Mouse (Mus musculus): Measurements from ENCODE around the gene Btbd18.
"Not testable (repeated sequence)": the region's sequence is repeated elsewhere in the genome, so short reads cannot be mapped to it uniquely, and the experiment has no call there.

The Btbd18 gene

DNA sequence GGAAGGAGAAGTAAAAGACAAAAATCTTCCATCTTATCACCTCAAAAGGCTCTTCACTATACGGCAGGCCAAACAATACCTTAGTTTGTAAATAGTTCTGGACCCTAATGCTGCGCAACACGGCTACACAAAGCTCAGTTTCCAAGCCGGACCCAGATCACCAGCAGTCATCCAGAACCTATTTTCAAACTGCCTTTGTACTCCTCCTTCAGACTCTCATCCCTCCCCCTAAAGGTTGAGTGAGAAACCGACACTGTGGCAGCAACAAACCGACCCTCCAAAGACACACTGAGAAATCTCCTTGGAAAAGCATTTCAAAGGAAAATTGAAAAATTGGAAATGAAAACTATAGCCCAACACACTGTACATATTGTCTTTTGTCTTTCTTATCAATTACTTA is 10.5 kb upstream of the Btbd18 start:
- DNase-seq = no peak

DNA sequence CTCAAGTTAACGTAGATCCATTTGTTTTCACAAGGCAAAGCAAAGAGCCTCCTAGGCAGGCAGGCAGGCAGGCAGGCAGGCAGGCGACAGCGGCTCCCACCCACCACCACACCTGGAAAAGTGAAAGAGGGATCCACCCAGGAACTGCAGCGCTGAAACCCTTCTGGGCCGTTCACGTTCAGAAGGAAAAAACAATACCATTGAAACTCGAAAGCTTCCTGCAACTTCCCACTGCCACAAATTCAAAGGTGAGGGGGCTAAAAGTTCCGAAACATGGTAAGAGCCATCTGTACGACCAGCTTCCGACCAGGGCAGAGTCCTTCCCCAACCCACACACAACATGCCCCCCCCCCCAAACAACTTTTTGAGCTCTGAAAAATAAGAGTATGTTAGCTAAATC is 9.2 kb upstream of the Btbd18 start:
- DNase-seq = peak; percentile 47

DNA sequence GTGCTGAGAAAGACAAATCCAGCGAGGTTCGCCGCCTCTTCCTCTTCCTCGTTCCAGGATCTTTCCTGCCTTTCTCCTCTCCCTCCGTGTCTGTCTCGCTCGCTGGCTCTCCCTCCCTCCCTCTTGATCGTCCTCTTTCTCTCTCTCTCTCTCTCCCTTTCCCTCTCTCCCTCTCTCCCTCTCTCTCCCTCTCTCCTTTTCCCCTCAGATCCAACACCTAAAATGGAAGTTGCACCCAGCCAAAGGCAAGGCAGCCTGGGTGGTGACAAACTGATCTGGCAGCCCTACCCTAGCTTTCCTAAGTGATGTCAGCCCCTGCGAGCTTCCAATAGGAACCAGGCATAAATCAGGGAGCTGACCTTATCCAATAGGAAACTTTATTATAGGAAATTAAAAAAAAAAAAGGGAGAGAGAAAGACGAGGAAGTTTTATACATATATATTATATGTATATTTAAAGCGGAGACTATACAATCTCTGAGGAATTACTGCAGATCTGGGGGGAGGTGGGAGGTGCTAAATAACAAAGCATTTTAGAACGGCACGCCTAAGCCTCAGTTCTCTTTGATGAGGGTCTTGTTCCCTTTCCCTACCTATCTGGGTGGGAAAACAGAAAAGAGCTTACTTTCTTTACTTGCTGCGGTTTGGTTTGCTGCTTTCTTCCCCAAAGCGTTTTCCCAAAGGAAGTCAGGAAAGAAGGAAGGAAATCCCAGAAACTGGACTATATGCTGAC is 8.2 kb upstream of the Btbd18 start, which contains the start of gene Ctnnd1:
TSS of gene Ctnnd1 (minus strand) at position 302 of the 732 bp plus-strand sequence.
- DNase-seq = peak; percentile 84

DNA sequence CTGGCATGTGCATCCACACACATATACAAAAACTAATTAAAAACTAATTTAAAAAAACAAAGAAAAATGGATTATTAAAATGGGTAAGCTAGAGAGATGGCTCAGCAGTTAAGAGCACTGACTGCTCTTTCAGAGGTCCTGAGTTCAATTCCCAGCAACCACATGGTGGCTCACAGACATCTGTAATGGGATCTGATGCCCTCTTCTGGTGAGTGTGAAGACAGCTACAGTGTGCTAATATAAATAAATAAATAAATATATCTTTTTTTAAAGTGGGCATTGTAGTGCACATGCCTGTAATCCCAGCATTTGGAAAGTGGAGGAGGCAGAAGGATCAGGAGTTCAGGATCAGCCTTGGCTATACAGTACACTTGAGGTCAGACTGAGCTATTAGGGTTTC is 5.5 kb upstream of the Btbd18 start:
- no peak for DNase-seq

DNA sequence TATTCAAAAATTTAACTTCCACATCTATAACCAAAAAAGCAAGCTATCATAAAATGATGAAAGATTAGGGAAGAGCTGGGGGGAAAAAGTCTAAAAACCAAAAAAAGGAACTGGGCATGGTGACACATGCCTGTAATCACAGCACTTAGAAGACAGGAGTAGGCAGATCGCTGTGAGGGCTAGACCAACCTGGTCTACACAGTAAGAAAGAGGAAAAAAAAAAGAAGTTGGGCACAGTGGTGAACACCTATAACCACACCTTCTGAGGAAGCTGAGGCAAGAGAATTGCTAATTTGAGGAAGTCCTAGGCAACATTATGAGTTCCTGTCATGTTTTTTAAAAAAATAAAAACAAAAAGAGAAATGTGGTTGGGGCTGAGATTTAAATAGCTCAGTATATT is 3.0 kb upstream of the Btbd18 start:
- DNase-seq = no peak

DNA sequence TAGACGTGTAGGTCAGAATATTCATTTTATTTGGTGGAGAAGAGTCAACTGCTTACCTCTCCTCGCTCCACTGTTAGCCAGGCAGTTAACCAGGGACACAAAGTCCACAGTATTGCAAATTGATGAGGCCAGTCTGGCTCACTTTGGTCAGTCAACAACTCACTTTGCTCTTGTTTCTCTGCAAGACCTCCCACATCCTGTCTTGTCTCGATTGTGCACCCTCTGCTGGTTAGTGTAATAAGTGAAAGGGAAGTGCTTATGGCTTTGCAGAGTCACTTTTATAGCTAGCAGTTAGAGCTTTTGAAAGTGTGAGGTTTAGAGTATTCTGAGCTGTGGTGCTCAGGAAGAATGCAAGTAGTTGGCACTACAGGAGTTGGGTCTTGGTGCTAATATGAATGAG is 1.4 kb downstream of the Btbd18 start:
- DNase-seq = peak; percentile 50

DNA sequence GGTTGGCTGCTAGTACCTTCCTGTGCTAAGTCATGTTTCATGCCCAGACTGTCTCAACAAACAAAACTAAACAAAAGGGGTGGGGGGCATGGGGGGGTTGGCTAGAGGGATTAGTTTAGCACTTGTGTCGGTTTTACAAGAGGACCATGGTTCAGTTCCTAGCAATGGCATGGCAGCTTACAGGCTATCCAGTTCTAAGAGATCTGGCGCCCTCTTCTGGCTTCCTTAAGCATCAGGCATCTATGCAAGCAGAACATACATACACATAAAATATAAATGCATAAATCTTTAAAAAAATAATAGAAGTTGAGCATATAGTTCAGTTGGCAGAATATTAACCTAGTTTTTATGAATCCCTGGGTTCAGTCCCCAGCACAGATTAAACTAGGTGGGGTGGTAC is 4.0 kb downstream of the Btbd18 start:
- peak; percentile 59 for DNase-seq

DNA sequence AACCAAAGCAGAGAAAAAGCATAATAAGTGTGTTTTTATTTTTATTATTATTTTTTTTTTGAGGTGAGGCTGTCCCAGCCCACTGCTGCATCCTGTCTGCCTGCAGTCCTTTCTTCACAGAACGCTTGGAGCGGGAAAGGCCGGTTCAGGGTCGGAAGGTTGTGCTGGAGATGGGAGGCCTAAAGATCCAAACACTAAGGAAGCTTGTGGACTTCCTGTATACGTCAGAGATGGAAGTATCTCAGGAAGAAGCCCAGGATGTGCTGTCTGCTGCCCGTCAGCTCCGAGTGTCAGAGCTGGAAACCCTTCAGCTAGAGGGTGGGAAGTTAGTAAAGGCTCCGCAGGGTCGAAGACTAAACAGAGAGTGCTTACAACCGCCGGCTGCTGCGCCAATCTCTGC is 7.2 kb downstream of the Btbd18 start:
- no peak for DNase-seq

DNA sequence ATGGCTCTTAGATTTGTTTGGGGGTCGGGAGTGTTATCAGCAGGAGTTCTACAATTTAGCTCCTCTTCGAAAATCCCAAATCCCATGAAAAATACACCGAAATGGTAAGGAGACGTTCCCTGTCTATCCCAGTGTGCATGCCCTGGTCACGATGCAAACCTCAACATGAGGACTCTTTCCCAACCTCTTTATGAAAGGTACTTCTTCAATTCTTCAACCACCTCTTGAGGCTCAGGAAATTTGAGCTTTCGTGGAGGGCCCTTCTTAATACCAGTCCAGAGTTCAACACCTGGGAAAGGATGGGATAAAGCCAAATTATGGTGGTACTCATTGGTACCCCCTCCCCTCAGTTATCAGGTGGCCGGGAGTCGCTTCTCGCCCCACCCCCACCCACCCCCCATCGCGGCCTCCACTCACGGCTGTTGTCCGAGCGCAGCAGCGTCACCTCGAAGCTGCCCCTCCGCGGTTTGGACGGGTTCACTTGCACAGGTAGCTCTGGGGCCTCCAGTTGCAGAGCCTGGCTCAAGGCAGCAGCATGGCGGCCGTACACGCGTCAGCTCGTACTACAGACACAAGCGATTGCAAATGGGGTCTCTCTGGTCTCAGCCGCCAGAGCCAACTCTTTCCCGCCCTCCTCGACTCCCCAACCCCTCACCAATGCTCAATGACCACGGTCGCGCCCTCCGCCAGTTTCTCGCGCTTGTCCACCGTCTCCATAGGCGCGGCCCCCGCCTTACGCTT is 11.1 kb downstream of the Btbd18 start:
- no peak for DNase-seq

DNA sequence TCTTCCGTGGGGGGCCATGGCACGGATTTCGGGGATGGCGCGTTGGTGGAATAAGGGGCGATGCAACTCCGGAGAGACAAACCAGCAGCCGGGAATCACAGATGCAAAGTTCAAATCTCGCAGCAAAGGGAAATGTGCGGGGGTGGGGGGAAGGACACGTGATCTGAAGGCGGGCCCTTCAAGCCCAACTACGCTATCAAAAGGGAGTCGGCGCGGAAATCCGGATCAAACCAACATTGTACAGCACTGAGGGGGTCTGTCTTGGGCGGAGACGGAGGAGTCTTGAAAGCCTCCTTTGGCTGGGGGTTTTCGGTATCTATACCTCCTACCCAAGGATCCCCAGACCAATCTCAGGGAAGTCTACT is 11.7 kb downstream of the Btbd18 start, which contains the start of gene Selenoh:
TSS of gene Selenoh (minus strand) at position 202 of the 365 bp plus-strand sequence.
- peak; percentile 74 for DNase-seq

DNA sequence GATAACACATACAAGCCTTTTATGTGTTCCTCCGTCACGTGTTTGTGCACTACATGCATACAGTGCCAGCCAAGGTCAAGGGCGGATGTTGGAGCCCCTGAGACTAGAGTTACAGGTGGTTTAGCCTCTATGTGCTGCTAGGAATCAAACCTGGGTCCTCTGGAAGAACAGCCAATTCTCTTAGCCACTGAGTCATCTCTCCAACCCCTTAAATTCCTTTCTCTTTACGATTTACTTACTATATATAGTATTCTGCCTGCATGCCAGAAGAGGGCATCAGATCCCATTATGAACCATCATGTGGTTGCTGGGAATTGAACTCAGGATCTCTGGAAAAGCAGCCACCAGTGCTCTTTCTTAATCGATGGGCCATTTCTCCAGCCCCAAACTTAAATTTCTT is 12.7 kb downstream of the Btbd18 start:
- DNase-seq = not testable (repeated sequence)

DNA sequence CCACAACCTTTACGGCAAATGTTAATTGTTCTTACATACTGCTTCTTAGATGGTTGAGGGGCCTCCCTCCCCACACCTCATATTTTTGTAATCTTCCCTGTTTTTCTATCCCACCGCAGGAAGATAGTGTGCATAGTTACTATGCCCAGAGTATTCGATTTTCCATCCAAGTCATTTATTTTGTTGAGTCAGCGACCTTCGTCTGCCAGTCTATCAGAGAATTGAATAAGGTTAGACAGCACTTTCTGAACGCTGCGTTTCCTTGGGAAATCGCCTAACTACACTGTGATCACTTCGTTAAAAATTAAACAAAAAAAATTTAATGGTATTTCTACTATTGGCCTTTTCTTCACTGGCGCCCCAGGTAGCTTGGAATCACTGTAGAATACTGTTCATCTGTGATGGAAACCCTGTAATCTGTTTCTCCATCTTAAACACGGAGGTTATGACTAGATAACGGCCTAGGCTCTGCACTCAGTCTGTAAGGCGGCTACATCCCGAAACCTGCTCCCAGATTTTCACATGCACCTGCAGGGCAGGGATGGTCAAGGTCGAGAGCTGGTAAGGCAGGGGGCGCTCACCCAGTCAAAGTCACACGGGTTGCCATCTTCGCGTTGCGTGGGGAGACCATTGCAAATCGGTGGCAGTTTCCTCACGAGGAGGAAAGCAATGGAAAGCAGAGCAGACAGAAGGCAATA is 18.5 kb downstream of the Btbd18 start:
- DNase-seq = no peak

DNA sequence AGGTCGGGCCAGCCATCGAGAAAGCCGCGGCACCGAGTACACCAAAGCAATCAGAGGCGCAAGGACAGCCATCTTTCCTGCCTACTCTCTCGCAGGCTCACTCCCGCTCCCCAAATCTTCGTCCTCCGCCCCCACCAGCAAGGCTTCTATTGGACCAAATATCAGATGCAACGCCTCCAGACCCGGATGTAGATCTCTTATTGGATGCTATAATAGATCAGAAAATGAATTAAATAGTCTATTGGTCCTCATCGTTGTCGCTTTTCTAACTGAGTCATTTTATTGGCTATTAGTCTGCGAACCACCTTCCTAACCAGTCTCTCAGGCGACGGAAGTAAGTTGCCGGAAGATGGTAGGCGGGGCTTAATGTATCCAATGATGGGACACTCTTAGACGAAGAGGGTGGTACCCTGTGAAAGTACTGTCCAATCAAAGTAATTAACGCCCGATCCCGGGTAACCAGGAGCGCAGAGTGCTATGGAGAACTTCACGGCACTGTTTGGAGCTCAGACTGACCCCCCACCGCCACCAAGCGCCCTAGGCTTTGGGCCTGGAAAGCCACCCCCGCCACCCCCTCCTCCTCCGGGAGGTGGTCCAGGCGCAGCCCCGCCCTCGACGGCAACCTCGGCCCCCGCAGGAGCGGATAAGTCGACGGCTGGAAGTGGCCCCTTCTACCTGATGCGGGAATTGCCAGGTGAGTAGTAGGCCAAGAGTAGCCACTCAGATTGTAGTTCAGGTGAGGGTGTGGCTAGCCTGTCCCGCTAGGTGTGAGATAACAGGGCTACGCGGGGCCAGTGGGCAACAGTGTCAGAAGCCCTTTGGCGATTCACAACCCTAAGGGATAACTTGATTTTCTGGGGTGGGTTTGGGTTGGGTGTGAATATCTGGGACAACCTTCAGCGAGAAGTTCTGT is 19.3 kb downstream of the Btbd18 start, which contains the start of the genes Gm28635 and Med19:
TSS of gene Gm28635 (minus strand) at position 74 of the 913 bp plus-strand sequence.
TSS of gene Med19 (plus strand) at position 435 of the 913 bp plus-strand sequence.
- peak; percentile 90 for DNase-seq

DNA sequence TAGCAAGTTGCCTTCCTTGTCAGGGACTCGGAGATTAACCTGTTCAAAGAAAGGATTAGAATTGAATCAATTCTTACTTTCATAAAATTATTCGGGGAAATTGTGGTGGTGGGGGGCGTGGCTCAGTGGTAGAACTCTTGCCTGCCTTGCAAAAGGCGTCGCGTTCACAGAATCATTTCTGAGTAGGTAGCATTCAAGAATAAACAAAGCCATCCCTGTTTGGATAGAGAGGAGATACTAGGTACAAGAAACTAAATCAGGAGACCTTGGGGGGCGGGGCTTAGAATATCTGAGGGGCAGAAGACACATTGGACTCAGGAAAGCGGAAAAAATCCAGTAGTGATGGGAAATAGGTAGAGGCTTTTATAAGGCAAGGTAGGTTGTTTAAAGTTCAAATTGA is 20.1 kb downstream of the Btbd18 start, which contains the start of gene Tmx2:
TSS of gene Tmx2 (minus strand) at position 125 of the 400 bp plus-strand sequence.
- DNase-seq = no peak

DNA sequence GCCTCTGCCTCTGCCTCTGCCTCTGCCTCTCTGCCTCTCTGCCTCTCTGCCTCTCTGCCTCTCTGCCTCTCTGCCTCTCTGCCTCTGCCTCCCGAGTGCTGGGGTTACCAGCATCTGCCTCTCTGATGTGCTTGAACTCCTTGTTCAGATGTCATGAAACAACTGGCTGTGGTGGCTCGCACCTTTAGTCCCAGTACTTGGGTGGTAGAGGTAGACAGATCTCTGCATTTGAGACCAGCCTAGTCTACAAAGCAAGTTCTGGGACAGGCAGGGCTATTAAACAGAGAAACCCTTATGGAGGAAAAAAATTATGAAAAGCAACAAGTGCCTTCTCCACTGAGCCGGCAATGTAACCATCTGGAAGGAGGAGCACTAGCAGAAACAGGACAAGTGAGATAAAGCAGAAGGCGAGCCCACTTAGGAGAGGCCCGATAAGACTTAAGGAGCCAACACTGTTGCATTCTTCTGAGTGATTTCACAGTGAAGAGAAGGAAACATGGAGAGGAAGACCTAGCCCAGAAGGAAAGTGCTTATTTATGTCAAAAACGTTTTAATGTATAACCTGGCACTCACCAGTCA is 23.8 kb downstream of the Btbd18 start:
- DNase-seq = no peak

DNA sequence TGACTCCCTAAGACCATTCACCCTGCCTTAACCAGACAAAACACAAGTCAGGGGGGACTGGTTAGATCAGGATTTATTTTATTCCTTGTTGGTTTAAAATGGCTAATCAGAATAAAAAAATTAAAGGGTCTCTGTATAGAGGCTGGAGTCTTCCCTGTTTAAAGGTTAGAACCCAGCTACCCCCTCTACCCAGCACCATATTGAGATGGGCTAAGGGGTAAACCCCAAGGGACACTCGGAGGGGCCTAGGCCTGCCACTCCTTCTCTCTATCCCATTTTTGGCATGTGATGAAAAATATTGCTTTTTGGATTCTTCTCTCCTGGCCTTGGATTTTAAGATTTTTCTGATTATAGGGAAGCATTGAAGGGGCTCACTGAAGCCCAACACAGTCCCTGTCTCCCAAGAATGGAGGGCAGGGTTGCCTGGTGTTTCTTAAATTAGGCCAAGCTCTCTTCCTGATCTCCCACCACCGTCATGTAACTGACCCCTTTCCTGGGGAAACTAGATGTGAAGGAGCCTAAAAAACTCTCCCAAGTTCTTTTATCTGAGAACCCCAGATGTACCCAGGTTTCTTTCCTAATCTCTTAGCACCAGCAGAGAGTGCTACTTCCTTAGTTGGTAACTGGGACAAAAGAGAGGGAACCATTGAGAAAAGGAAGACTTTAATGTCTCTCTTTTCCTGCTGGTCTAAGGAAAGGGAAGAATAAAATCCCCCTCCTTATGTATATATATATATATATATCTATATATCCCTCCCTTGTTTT is 29.4 kb downstream of the Btbd18 start:
- no peak for DNase-seq

DNA sequence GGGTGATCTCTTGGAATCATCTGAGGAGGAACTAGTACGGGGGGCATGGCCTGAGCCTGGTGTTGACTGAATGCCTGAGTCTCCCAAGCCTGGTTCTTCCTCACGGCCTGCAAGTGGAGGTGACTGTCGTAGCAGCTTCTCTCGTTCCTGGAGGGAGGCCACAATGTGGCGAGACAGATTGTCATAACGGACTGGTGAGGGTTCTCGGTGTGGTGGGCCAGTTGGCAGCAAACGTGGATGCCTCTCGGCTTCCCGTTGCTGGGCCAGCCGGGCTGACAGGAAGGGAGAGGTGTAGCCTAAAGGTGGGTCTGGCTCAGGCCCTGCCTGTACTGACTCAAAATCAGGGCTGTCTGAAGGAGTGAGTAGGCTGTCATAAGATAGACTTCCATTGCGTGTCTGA is 31.2 kb downstream of the Btbd18 start:
- DNase-seq = no peak

DNA sequence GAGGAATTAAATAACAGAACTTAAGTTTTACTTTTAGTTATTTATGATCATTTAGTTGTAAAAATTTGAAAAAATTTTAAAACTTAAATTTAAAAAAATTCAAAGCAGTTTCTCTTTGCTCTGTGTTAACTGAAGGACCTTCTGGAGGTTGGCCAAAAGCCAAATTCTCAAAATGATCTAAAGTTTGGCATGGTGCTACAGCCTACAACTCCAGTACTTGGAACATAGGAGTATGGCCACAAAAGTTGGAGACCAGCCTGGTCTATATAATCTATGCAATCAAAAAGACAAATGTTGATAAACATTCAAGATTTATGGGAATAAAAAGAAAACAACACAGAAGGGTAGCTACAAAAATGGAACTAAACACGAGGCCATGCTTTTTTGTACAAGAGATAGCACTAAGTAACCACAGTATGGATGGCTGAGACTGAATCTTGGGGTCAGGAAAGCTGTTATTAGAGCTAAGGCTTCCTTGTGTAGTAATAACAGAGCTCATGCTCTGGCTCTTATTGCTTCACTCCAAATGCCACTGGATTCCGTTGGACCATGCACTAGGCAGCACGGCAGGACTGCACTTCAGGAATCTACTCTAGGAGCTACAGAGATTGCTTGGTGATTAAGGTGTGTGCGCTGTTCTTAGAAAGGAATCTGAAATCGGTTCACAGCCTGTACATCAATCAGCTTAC is 36.3 kb downstream of the Btbd18 start:
- DNase-seq = no peak

DNA sequence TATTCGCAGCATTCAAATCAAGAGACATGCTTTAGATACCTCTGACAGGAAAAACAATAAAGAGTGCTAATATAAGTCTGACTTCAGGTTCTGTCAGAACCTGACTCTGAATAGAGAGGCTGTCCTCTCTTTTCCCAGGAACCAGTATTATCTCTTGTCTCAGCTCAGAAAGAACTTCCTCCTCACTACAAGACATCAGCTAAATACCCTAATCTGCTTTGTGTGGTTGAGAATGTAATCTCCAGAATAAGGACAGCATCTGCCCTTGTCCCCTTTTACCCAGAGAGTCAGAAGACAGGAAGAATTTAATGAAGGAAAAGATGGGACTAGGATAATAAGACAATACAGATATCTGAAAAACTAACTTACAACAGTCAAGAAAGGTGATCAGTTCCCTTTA is 44.6 kb downstream of the Btbd18 start:
- DNase-seq = no peak

DNA sequence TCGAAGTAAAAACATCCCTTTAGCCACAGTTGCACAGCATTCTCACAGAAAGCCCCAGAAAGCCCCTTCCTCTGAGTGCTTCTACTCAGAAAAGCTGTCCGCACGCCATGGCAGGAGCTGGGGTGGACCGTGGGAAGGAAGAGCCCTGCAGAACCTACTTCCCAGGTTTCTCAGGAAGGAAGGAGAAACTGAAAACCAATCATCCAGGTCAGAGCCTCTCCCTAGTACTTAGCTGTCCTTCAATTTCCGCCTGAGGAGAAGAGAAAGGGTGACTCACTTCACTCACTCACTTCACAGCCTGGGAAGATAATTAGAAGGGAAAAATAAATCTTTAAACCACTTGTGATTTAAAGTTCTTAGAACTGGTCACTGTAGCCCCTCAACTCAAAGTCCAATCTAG is 45.5 kb downstream of the Btbd18 start:
- no peak for DNase-seq

DNA sequence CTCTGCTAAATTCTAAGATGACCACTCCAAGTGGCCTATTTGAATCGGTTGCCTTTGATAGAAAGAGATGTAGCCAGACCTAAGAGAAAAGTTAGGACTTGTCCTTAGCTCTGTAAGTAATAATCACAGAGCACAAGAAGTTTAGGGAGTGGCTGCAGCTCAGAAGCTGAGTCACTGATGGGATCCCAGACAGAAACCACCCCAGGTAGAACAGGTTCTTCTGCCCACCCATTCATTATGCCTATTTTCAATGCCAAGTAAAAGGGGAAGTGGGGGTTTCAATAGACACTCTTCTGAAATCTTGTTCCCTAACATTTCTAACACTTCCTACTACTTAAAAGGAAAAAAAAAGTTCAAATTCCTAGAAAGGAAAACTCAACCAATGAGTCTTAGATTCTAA is 46.4 kb downstream of the Btbd18 start:
- DNase-seq = no peak
